Mouse (Mus musculus) MEL (cell line): ENCODE results near the gene Cela1. TPM values are rescaled to one million over a fixed set of nuclear protein-coding genes. Genes with fewer than 3 reads are reported as not detected.

Source experiments
- DNase-seq: peaks from one replicate; pipeline ENCODE4 v3.0.0; 2011; ENCODE audit warnings: low read depth, low spot score
- H3K27ac ChIP-seq: 2 replicates; pipeline ENCODE4 v1.5.1; 2012; ENCODE audit warnings: low read depth, mild to moderate bottlenecking, control low read depth, low read length, moderate library complexity; ENCODE audit not compliant: control insufficient read depth
- H3K27me3 ChIP-seq, 2 experiments: fragments of 150-350 bp in 1 of 2; sonication (generic) in 1 of 2; 2 replicates each; pipeline ENCODE4 v1.6.1; 2012; ENCODE audit warnings: low read length in 2 of 2, mild to moderate bottlenecking in 2 of 2, improper control_type of control experiment in 1 of 2, moderate library complexity in 1 of 2; ENCODE audit not compliant: insufficient read depth in 2 of 2, control insufficient read depth in 1 of 2
- H3K36me3 ChIP-seq, 2 experiments: 2 replicates each; pipeline ENCODE4 v1.6.1; 2012 to 2014; ENCODE audit warnings: low read length in 2 of 2, improper control_type of control experiment in 1 of 2, inconsistent platforms in 1 of 2, mild to moderate bottlenecking in 1 of 2; ENCODE audit not compliant: insufficient read depth in 2 of 2, control insufficient read depth in 1 of 2
- H3K4me1 ChIP-seq, 2 experiments: fragments of 150-350 bp in 1 of 2; sonication (generic) in 1 of 2; 2 replicates each; pipeline ENCODE4 v1.6.1; 2012; ENCODE audit warnings: low read length in 2 of 2, improper control_type of control experiment in 1 of 2, mild to moderate bottlenecking in 1 of 2; ENCODE audit not compliant: insufficient read depth in 2 of 2, control insufficient read depth in 1 of 2
- H3K4me3 ChIP-seq, 2 experiments: fragments of 150-350 bp in 1 of 2; sonication (generic) in 1 of 2; 2 replicates each; pipeline ENCODE4 v1.5.1; 2012; ENCODE audit warnings: low read depth in 2 of 2, low read length in 2 of 2, mild to moderate bottlenecking in 2 of 2, moderate library complexity in 2 of 2, control low read depth in 1 of 2, improper control_type of control experiment in 1 of 2; ENCODE audit not compliant: control insufficient read depth in 1 of 2, insufficient read depth in 1 of 2
- H3K79me2 ChIP-seq: 2 replicates; pipeline ENCODE4 v1.6.1; 2012; ENCODE audit warnings: mild to moderate bottlenecking, low read length, moderate library complexity; ENCODE audit not compliant: control insufficient read depth, poor library complexity, insufficient read depth
- H3K9ac ChIP-seq: 2 replicates; pipeline ENCODE4 v1.6.1; 2012; ENCODE audit warnings: low read depth, mild to moderate bottlenecking, control low read depth, low read length, moderate library complexity; ENCODE audit not compliant: control insufficient read depth, poor library complexity, severe bottlenecking
- H3K9me3 ChIP-seq: fragments of 150-350 bp; sonication (generic); replicated peaks from 2 replicates; pipeline ENCODE4 v1.6.1; 2012; ENCODE audit warnings: mild to moderate bottlenecking, low read length, improper control_type of control experiment, moderate library complexity; ENCODE audit not compliant: insufficient read depth
- CHD2 ChIP-seq: IDR thresholded peaks from 2 replicates; pipeline ENCODE4 v1.6.1; 2011; ENCODE audit warnings: low read length, improper control_type of control experiment
- CTCF ChIP-seq, 3 experiments: IDR thresholded peaks in 2 of 3; conservative IDR thresholded peaks in 1 of 3; 2 replicates each; pipeline ENCODE4 v1.5.1; 2011 to 2012; ENCODE audit warnings: low read length in 3 of 3, low read depth in 2 of 3, mild to moderate bottlenecking in 2 of 3, improper control_type of control experiment in 1 of 3, inconsistent platforms in 1 of 3, mixed read lengths in 1 of 3, moderate library complexity in 1 of 3; ENCODE audit not compliant: control insufficient read depth in 1 of 3, insufficient read depth in 1 of 3, poor library complexity in 1 of 3, severe bottlenecking in 1 of 3
- ELF1 ChIP-seq: IDR thresholded peaks from 2 replicates; pipeline ENCODE4 v1.6.1; 2014; ENCODE audit warnings: low read depth, mild to moderate bottlenecking, inconsistent platforms, low read length, improper control_type of control experiment, moderate library complexity
- EP300 ChIP-seq, 2 experiments: IDR thresholded peaks; 2 replicates each; pipeline ENCODE4 v1.6.1; 2011; ENCODE audit warnings: improper control_type of control experiment in 2 of 2, low read length in 2 of 2, low read depth in 1 of 2, mild to moderate bottlenecking in 1 of 2
- GABPA ChIP-seq: IDR thresholded peaks from 2 replicates; pipeline ENCODE4 v1.6.1; 2012; ENCODE audit warnings: low read depth, mild to moderate bottlenecking, inconsistent platforms, low read length, improper control_type of control experiment, moderate library complexity
- GATA1 ChIP-seq: IDR thresholded peaks from 2 replicates; pipeline ENCODE4 v1.6.1; 2011; ENCODE audit warnings: low read depth, low read length, improper control_type of control experiment
- HCFC1 ChIP-seq: IDR thresholded peaks from 2 replicates; pipeline ENCODE4 v1.6.1; 2012; ENCODE audit warnings: low read depth, mild to moderate bottlenecking, inconsistent platforms, low read length, improper control_type of control experiment, moderate library complexity
- KAT2A ChIP-seq: conservative IDR thresholded peaks from 2 replicates; pipeline ENCODE4 v1.6.1; 2012; ENCODE audit warnings: low read depth, low read length, improper control_type of control experiment, inconsistent platforms
- MAFK ChIP-seq: IDR thresholded peaks from 2 replicates; pipeline ENCODE4 v1.6.1; 2011; ENCODE audit warnings: low read depth, mild to moderate bottlenecking, low read length, improper control_type of control experiment, borderline replicate concordance
- MAX ChIP-seq: IDR thresholded peaks from 2 replicates; pipeline ENCODE4 v1.6.1; 2011; ENCODE audit warnings: low read length, improper control_type of control experiment
- MAZ ChIP-seq: IDR thresholded peaks from 2 replicates; pipeline ENCODE4 v1.6.1; 2012; ENCODE audit warnings: low read depth, mild to moderate bottlenecking, inconsistent platforms, low read length, improper control_type of control experiment
- MXI1 ChIP-seq: IDR thresholded peaks from 2 replicates; pipeline ENCODE4 v1.6.1; 2011; ENCODE audit warnings: mild to moderate bottlenecking, low read depth, low read length, improper control_type of control experiment
- MYC ChIP-seq: IDR thresholded peaks from 2 replicates; pipeline ENCODE4 v1.6.1; 2011; ENCODE audit warnings: low read depth, mild to moderate bottlenecking, low read length, improper control_type of control experiment, moderate library complexity
- NRF1 ChIP-seq: IDR thresholded peaks from 2 replicates; pipeline ENCODE4 v1.6.1; 2014; ENCODE audit warnings: low read depth, mild to moderate bottlenecking, inconsistent platforms, low read length, improper control_type of control experiment, moderate library complexity; ENCODE audit not compliant: poor library complexity, insufficient read depth, severe bottlenecking
- POLR2AphosphoS5 ChIP-seq: IDR thresholded peaks from 2 replicates; pipeline ENCODE4 v1.6.1; 2012; ENCODE audit warnings: low read depth, borderline replicate concordance, mild to moderate bottlenecking, inconsistent platforms, low read length, moderate library complexity, mixed read lengths
- RAD21 ChIP-seq: IDR thresholded peaks from 2 replicates; pipeline ENCODE4 v1.6.1; 2011; ENCODE audit warnings: mild to moderate bottlenecking, low read depth, low read length, improper control_type of control experiment
- RCOR1 ChIP-seq: IDR thresholded peaks from 2 replicates; pipeline ENCODE4 v1.6.1; 2012; ENCODE audit warnings: low read depth, mild to moderate bottlenecking, inconsistent platforms, low read length, improper control_type of control experiment
- SMC3 ChIP-seq: IDR thresholded peaks from 2 replicates; pipeline ENCODE4 v1.6.1; 2011; ENCODE audit warnings: low read depth, low read length, improper control_type of control experiment
- TAL1 ChIP-seq: IDR thresholded peaks from 2 replicates; pipeline ENCODE4 v1.6.1; 2012; ENCODE audit warnings: mild to moderate bottlenecking, inconsistent platforms, low read length, moderate library complexity, mixed read lengths
- TCF12 ChIP-seq: IDR thresholded peaks from 2 replicates; pipeline ENCODE4 v1.6.1; 2014; ENCODE audit warnings: low read depth, mild to moderate bottlenecking, inconsistent platforms, low read length, improper control_type of control experiment, moderate library complexity
- USF1 ChIP-seq: IDR thresholded peaks from 2 replicates; pipeline ENCODE4 v1.6.1; 2014; ENCODE audit warnings: low read depth, mild to moderate bottlenecking, inconsistent platforms, low read length, improper control_type of control experiment, moderate library complexity
- USF2 ChIP-seq, 2 experiments: IDR thresholded peaks; 2 replicates each; pipeline ENCODE4 v1.6.1; 2011 to 2012; ENCODE audit warnings: improper control_type of control experiment in 2 of 2, low read length in 2 of 2, borderline replicate concordance in 1 of 2, inconsistent platforms in 1 of 2, low read depth in 1 of 2, mild to moderate bottlenecking in 1 of 2; ENCODE audit not compliant: insufficient read depth in 1 of 2
- ZC3H11A ChIP-seq: IDR thresholded peaks from 2 replicates; pipeline ENCODE4 v1.6.1; 2012; ENCODE audit warnings: low read depth, mild to moderate bottlenecking, inconsistent platforms, low read length, improper control_type of control experiment
- ZNF384 ChIP-seq: IDR thresholded peaks from 2 replicates; pipeline ENCODE4 v1.6.1; 2012; ENCODE audit warnings: low read depth, mild to moderate bottlenecking, inconsistent platforms, low read length, improper control_type of control experiment
- polyA plus RNA-seq, 2 experiments: library from polyadenylated mRNA; stranded (reverse) in 1 of 2; unstranded in 1 of 2; fragments of >175 nt in 1 of 2; fragments of >200 nt in 1 of 2; gene quantifications; 2 replicates each; pipeline versions ENCODE4 v1.2.1 to v1.2.4; 2012; ENCODE audit warnings: low replicate concordance in 2 of 2, low read depth in 1 of 2; ENCODE audit not compliant: insufficient read length in 2 of 2, insufficient read depth in 1 of 2, missing spikeins in 1 of 2
- total RNA-seq: library from RNA; depleted of rRNA; stranded (reverse); fragments of 300-350 nt; gene quantifications from 2 replicates; pipeline ENCODE4 v1.2.3, GENCODE M21; 2012

The Cela1 gene
- total and polyA plus RNA-seq, 3 experiments = 51.4 to 60.3 TPM; not detected in 1

DNA sequence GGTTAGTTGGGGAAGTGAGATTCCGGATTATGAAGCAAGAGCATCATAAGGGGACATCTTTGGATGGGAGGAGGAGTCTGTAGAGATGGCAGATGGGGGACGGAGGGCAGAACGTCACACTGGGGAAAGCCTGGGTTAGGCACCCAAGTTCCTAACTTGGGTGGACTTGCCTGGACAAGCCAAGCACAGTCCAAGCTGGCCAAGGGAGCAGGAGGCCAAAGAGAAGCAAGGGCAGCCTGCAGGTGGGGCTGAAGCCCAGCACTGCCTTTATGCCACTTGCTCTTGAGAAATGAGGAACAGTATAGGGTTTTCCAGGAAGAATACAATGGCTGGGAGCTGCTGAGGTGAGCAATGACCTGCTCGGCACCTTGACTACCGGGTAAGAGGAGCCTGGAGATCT lies 31.5 kb upstream of the Cela1 start:
- H3K79me2 ChIP-seq = no peaks in the 10 kb centered on the region
- H3K4me3 ChIP-seq = no peak overlapping the region
- no peaks in the 10 kb centered on the region for H3K27me3 ChIP-seq
- H3K36me3 ChIP-seq = peaks cover 2 to 23% of the 10 kb centered on the region in 2 experiments; a peak in 3 of 4 replicates
- no peak overlapping the region for H3K9ac ChIP-seq
- no peak for DNase-seq
- TF ChIP-seq MYC = no peak
- no peak for TF ChIP-seq MAX
- H3K4me1 ChIP-seq = peaks cover 20 to 34% of the 10 kb centered on the region in 2 experiments
- H3K9me3 ChIP-seq = no peaks in the 10 kb centered on the region
- H3K27ac ChIP-seq = no peak overlapping the region

DNA sequence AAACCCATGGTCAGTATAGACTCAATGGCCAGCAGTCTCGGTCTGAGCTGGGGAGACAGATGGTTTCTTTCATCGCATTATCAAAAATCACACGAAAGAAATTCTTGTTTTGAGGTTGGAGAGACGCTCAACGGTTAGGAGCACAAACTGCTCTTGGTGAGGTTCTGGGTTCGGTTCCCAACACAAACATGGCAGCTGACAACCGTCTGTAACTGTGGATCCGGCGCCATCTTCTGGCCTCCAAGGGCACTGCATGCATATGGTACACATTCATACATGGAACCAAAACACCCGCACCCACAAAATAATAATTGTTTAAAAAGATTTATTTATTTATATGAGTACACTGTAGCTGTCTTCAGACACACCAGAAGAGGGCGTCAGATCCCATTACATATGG lies 30.9 kb upstream of the Cela1 start:
- no peak overlapping the region for H3K4me3 ChIP-seq
- peaks cover 2 to 22% of the 10 kb centered on the region in 2 experiments; a peak in 3 of 4 replicates for H3K36me3 ChIP-seq
- H3K79me2 ChIP-seq = no peaks in the 10 kb centered on the region
- H3K9me3 ChIP-seq = no peaks in the 10 kb centered on the region
- peaks cover 20 to 31% of the 10 kb centered on the region in 2 experiments for H3K4me1 ChIP-seq
- peak overlapping the region; percentile 90 for H3K27ac ChIP-seq
- H3K27me3 ChIP-seq = no peaks in the 10 kb centered on the region
- H3K9ac ChIP-seq = no peak overlapping the region
- DNase-seq = peak; percentile 73
- TF ChIP-seq MXI1 (no peak; the same call in 1 of the 2 replicates), MAZ (peak; percentile 42; the same call in 1 of the 2 replicates), TCF12 (no peak), GATA1 (no peak), GABPA (no peak), ZNF384 (no peak; the same call in 1 of the 2 replicates), HCFC1 (0 out of 2 replicates have a peak, but pooled peaks have one; percentile 28), RAD21 (peak; percentile 81), ZC3H11A (peak; percentile 57), CTCF (IDR thresholded peaks at IDR 0.05 in 2 of 3, conservative IDR thresholded peaks at IDR 0.05 in 1 of 3; ENCODE audit: control insufficient read depth in 1 of 3, insufficient read depth in 1 of 3, low read depth in 2 of 3, low read length in 3 of 3, poor library complexity in 1 of 3, severe bottlenecking in 1 of 3) (peak; percentile 72 to 90 (median 78)), SMC3 (peak; percentile 60), KAT2A (no peak), USF1 (no peak)

DNA sequence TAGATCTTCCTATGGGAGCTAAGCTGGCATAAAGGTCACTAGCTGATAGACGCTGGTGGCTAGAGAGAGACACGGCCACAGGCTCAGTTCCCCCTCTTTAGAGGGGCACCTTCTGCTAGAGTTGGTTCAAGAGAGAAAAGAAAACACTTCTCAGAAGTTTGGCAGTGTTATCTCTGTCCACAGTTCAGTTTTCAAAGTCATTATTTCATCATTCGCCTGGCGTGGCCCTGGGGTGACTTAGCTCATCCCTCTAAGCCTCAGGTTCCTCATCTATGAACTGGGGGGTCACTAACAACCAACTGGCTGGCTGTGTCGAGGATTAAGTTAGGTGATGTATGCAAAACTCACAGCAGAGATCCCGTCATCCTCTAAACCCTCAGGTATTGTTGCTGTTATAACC lies 30.2 kb upstream of the Cela1 start:
- Histone ChIP-seq H3K27ac (peak overlapping the region; percentile 90), H3K36me3 (peaks cover 2 to 21% of the 10 kb centered on the region in 2 experiments; a peak in 3 of 4 replicates), H3K9ac (peak overlapping the region; percentile 42), H3K4me1 (peaks cover 18 to 25% of the 10 kb centered on the region in 2 experiments), H3K27me3 (no peaks in the 10 kb centered on the region), H3K9me3 (no peaks in the 10 kb centered on the region), H3K4me3 (no peak overlapping the region), H3K79me2 (no peaks in the 10 kb centered on the region)
- peak; percentile 92 for DNase-seq
- TF ChIP-seq RAD21 (no peak), NRF1 (no peak), USF2 (IDR thresholded peaks at IDR 0.05; ENCODE audit: borderline replicate concordance in 1 of 2, insufficient read depth in 1 of 2, low read depth in 1 of 2, low read length in 2 of 2) (no peak), HCFC1 (0 out of 2 replicates have a peak, but pooled peaks have one; percentile 47), CTCF (IDR thresholded peaks at IDR 0.05 in 2 of 3, conservative IDR thresholded peaks at IDR 0.05 in 1 of 3; ENCODE audit: control insufficient read depth in 1 of 3, insufficient read depth in 1 of 3, low read depth in 2 of 3, low read length in 3 of 3, poor library complexity in 1 of 3, severe bottlenecking in 1 of 3) (no peak), MAX (peak; percentile 61), CHD2 (no peak), POLR2AphosphoS5 (no peak), USF1 (no peak), TAL1 (peak; percentile 68), ELF1 (no peak), MYC (peak; percentile 86), RCOR1 (0 out of 2 replicates have a peak, but pooled peaks have one; percentile 11), EP300 (IDR thresholded peaks at IDR 0.05; ENCODE audit: low read depth in 1 of 2, low read length in 2 of 2) (peak; percentile 82 to 85), MAFK (no peak)
